Mouse (Mus musculus) forebrain, embryonic 14.5 days (tissue): ENCODE results near the gene Cnnm2. TPM values are rescaled to one million over a fixed set of nuclear protein-coding genes. Genes with fewer than 3 reads are reported as not detected.

ENCODE experiments used
- ATAC-seq: fragments of 200-750 bp; cut with Nextera tagmentation; 2 replicates; pipeline ENCODE4 v1.8.0; 2017; ENCODE audit warnings: mild to moderate bottlenecking, moderate library complexity
- DNase-seq: peaks from one replicate; pipeline ENCODE4 v3.0.0-alpha.2; 2015; ENCODE audit warnings: low spot score
- H3K27ac ChIP-seq: fragments of 300-500 bp; sonication (generic); 2 replicates; pipeline ENCODE4 v1.5.1; 2014; ENCODE audit warnings: low read depth, mild to moderate bottlenecking, control low read depth, low read length, moderate library complexity
- H3K27me3 ChIP-seq: fragments of 300-500 bp; sonication (generic); replicated peaks from 2 replicates; pipeline ENCODE4 v1.6.1; 2014; ENCODE audit warnings: low read length, control low read depth, mixed read lengths; ENCODE audit not compliant: control insufficient read depth, insufficient read depth
- H3K36me3 ChIP-seq: fragments of 300-500 bp; sonication (generic); 2 replicates; pipeline ENCODE4 v1.6.1; 2014; ENCODE audit warnings: low read length, control low read depth; ENCODE audit not compliant: control insufficient read depth, insufficient read depth
- H3K4me1 ChIP-seq: fragments of 300-500 bp; sonication (generic); 2 replicates; pipeline ENCODE4 v1.6.1; 2014; ENCODE audit warnings: antibody characterized with exemption, low read length, control low read depth; ENCODE audit not compliant: control insufficient read depth, insufficient read depth
- H3K4me2 ChIP-seq: fragments of 300-500 bp; sonication (generic); 2 replicates; pipeline ENCODE4 v1.6.1; 2014; ENCODE audit warnings: mild to moderate bottlenecking, control low read depth, low read length
- H3K4me3 ChIP-seq: fragments of 300-500 bp; sonication (generic); 2 replicates; pipeline ENCODE4 v1.5.1; 2014; ENCODE audit warnings: low read depth, low read length, control low read depth
- H3K9ac ChIP-seq: fragments of 300-500 bp; sonication (generic); 2 replicates; pipeline ENCODE4 v1.6.1; 2014; ENCODE audit warnings: mild to moderate bottlenecking, low read length, control low read depth, moderate library complexity
- H3K9me3 ChIP-seq: fragments of 300-500 bp; sonication (generic); replicated peaks from 2 replicates; pipeline ENCODE4 v1.6.1; 2016; ENCODE audit warnings: low read length, control low read depth, mixed read lengths; ENCODE audit not compliant: control insufficient read depth
- WGBS: fragments of 180-500 bp; shearing (Covaris S2); extraction: QIAGEN DNeasy Blood & Tissue Kit; methylation state at CpG from one replicate; pipeline ENCODE4 v1.1.7; 2014; 5-methylcytosine and 5-hydroxymethylcytosine counted together
- polyA plus RNA-seq: library from polyadenylated mRNA; unstranded; fragments of >200 nt; fragmentation: Nextera tagmentation; extraction: Ambion mirVana; gene quantifications from 2 replicates; pipeline ENCODE4 v1.2.1, GENCODE M21; 2014

Cnnm2 gene
- polyA plus RNA-seq, result 2.8 and 4.1 TPM in 2 replicates

DNA sequence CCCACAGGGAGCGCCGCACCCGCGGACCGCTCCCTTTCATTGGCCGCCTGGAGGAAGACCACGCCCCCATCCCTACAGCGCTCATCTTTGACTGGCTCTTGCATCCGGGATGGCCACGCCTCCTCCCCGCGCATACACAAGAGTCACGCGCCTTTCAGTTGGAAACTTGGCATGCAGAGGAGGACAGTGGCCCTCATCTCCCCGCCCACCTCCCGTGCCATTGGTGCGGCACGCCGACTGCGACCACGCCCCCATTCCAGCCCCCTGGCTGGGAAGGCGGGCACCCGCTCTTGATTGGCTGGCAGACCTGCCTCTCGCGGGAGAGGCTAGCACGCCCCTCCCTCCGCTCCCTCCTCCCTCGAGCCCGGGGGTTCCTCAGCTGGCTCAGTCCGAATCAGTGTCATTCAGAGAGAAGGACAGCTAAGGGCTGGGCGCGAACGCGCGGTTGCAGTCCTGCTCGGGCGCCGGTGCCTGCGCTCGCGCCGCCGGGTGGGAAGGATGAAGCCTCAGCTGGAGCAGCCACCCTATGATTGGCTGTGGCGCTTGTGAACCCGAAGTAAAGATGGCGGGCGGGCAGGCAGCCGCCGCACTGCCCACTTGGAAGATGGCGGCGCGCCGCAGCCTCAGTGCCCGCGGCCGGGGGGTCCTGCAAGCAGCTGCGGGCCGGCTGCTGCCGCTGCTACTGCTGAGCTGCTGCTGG, at the start of gene Cnnm2:
TSS of gene Cnnm2 (plus strand) at position 350 of the 700 bp plus-strand sequence.
- DNase-seq (peak; percentile 100), ATAC-seq (peak; percentile 97)
- WGBS, result under 1% methylated on average over 57 of the region's 59 CpGs
- peaks cover 13% of the 10 kb centered on the region for H3K4me1 ChIP-seq
- peak within 1 kb of the TSS; percentile 85 for H3K27ac ChIP-seq
- peaks cover 12% of the 10 kb centered on the region; the same call in 1 of the 2 replicates for H3K27me3 ChIP-seq
- peak within 1 kb of the TSS; percentile 99 for H3K4me2 ChIP-seq
- H3K9me3 ChIP-seq, result no peaks in the 10 kb centered on the region
- H3K4me3 ChIP-seq, result peak within 1 kb of the TSS; percentile 84
- no peaks in the 10 kb centered on the region for H3K36me3 ChIP-seq
- peak within 1 kb of the TSS; percentile 73 for H3K9ac ChIP-seq

- no peak overlapping the region for H3K9ac ChIP-seq
- DNase-seq (no peak), ATAC-seq (no peak)
- no peaks in the 10 kb centered on the region for H3K27me3 ChIP-seq
- H3K27ac ChIP-seq, result no peak overlapping the region
- no peaks in the 10 kb centered on the region for H3K4me1 ChIP-seq
- H3K9me3 ChIP-seq, result 0 out of 2 replicates have a peak, but pooled peaks cover 2% of the 10 kb centered on the region
- 94% methylated on average over 8 of the region's 8 CpGs for whole genome bisulfite sequencing
- no peaks in the 10 kb centered on the region for H3K36me3 ChIP-seq
- H3K4me2 ChIP-seq, result no peak overlapping the region
- H3K4me3 ChIP-seq, result no peak overlapping the region
These were observed 47.2 kb upstream of the Cnnm2 start for GRCm38 (mm10) chr19:46714234-46714633.

DNA sequence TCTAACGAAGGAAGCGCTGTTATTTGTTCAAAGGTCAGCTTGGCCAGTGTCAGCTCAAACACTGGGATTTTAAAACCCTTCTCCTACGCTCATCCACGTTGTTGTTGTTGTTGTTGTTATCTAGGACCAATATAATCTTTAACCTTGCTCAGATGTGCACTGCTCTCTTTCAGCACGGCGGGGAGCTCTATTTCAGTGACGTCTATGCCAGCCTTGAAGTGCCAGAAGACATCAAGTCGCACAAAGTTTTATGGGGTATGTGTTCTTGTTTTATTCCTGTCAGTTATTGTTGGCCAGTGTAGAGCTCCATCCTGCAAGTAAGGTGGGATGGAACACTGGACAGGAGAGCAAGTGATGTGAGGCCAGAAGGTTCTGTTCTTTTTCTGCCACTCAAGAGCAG, 46.4 kb upstream of the Cnnm2 start:
- no peaks in the 10 kb centered on the region for H3K27me3 ChIP-seq
- no peaks in the 10 kb centered on the region for H3K4me1 ChIP-seq
- 91% methylated on average over 8 of the region's 8 CpGs for WGBS
- no peak overlapping the region for H3K9ac ChIP-seq
- no peak overlapping the region for H3K4me2 ChIP-seq
- H3K9me3 ChIP-seq, result 0 out of 2 replicates have a peak, but pooled peaks cover 2% of the 10 kb centered on the region
- no peak overlapping the region for H3K27ac ChIP-seq
- H3K36me3 ChIP-seq, result no peaks in the 10 kb centered on the region
- DNase-seq, result no peak
- no peak for ATAC-seq
- H3K4me3 ChIP-seq, result no peak overlapping the region

DNA sequence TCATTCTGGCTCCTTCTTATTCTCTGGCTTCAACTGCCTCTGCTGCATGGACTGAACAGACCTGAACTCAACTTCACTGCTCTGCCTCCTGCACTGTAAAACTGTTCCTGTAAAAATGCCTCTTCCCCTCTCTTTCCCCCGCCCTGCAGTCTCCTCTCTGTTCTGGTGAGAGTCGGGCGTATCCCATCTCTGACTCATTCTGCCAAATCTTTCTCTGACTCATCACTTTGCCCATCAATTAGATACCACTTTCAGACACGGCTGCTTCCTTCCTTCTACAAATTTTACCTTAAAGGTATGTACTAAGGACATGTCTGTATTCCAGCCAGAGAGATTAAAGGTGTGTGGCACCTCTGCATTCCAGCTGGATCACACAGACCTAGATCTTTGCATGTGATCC, 43.2 kb upstream of the Cnnm2 start:
- 92% methylated on average over 4 of the region's 4 CpGs for WGBS
- Histone ChIP-seq H3K9me3 (0 out of 2 replicates have a peak, but pooled peaks cover 2% of the 10 kb centered on the region), H3K36me3 (no peaks in the 10 kb centered on the region), H3K4me2 (no peak overlapping the region), H3K4me1 (no peaks in the 10 kb centered on the region), H3K4me3 (no peak overlapping the region), H3K9ac (no peak overlapping the region), H3K27me3 (no peaks in the 10 kb centered on the region), H3K27ac (no peak overlapping the region)
- ATAC-seq (no peak), DNase-seq (no peak)

GRCm38 (mm10) chr19:46724411-46724810, 37.0 kb upstream of the Cnnm2 start:
- Histone ChIP-seq H3K36me3 (no peaks in the 10 kb centered on the region), H3K9ac (no peak overlapping the region), H3K9me3 (no peaks in the 10 kb centered on the region), H3K27ac (no peak overlapping the region), H3K4me1 (no peaks in the 10 kb centered on the region), H3K4me3 (no peak overlapping the region), H3K4me2 (no peak overlapping the region), H3K27me3 (no peaks in the 10 kb centered on the region)
- DNase-seq, result no peak
- 75% methylated on average over 11 of the region's 11 CpGs for WGBS
- no peak for ATAC-seq

DNA sequence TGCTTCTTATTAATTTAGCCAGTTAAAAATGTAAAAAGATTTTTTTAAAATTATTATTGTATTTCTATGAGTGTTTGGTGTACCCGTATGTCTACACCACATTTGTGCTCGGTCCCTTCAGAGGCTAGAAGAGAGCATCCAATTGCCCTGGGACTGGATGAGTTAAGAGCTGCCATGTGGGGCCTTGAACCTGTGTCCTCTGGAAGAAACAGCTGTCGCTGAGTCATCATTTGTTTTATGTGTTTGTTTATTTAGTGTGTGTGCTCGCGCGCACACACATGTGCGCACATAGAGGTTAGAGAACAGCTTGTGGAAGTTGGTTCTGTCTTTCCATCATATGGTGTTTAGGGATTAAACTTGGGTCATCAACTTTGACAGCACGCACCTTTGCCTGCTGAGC, 35.3 kb upstream of the Cnnm2 start:
- Histone ChIP-seq H3K4me1 (no peaks in the 10 kb centered on the region), H3K27ac (no peak overlapping the region), H3K4me2 (no peak overlapping the region), H3K4me3 (no peak overlapping the region), H3K9ac (no peak overlapping the region), H3K9me3 (no peaks in the 10 kb centered on the region), H3K27me3 (no peaks in the 10 kb centered on the region), H3K36me3 (no peaks in the 10 kb centered on the region)
- ATAC-seq (no peak), DNase-seq (no peak)
- WGBS, result 97% methylated on average over 8 of the region's 8 CpGs

GRCm38 (mm10) chr19:46727140-46727736, 34.2 kb upstream of the Cnnm2 start:
- Histone ChIP-seq H3K4me2 (no peak overlapping the region), H3K36me3 (no peaks in the 10 kb centered on the region), H3K4me1 (no peaks in the 10 kb centered on the region), H3K27me3 (no peaks in the 10 kb centered on the region), H3K9ac (no peak overlapping the region), H3K4me3 (no peak overlapping the region), H3K9me3 (no peaks in the 10 kb centered on the region), H3K27ac (no peak overlapping the region; the same call in 1 of the 2 replicates)
- DNase-seq (peak; percentile 44), ATAC-seq (no peak)
- WGBS, result 56% methylated on average over 8 of the region's 8 CpGs

DNA sequence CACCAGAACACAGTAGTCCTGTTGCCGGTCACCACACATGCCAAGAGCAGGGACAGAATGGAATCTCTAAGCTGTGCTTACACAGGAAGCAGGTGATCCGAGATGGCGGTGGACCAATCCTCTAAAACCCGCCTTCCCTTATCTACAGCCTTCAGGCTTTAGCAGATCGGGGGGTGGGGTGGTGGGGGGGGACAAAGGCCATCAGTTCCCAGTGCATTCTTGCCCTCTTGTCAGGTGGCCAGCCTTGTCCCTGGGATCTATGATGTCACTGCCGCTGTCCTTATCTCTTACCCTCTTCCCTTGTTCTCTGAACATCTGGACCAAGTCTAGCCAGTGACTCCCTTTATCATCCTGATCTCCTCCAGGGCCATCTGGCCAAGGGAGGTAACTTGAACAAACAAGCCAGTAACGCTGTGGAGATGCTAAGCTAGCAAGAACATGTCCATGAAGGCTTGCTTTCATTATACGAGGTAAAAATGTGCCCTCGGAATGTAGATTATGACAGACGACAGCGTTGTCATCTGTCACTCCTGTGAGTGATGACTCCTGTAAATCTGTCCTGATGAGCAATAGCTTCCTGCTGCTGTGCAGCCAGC, 33.4 kb upstream of the Cnnm2 start:
- H3K4me1 ChIP-seq, result no peaks in the 10 kb centered on the region
- no peak overlapping the region for H3K9ac ChIP-seq
- H3K27ac ChIP-seq, result no peak overlapping the region
- no peak for ATAC-seq
- DNase-seq, result no peak
- no peaks in the 10 kb centered on the region for H3K36me3 ChIP-seq
- no peak overlapping the region for H3K4me2 ChIP-seq
- 82% methylated on average over 11 of the region's 11 CpGs for WGBS
- H3K4me3 ChIP-seq, result no peak overlapping the region
- no peaks in the 10 kb centered on the region for H3K27me3 ChIP-seq
- H3K9me3 ChIP-seq, result no peaks in the 10 kb centered on the region

DNA sequence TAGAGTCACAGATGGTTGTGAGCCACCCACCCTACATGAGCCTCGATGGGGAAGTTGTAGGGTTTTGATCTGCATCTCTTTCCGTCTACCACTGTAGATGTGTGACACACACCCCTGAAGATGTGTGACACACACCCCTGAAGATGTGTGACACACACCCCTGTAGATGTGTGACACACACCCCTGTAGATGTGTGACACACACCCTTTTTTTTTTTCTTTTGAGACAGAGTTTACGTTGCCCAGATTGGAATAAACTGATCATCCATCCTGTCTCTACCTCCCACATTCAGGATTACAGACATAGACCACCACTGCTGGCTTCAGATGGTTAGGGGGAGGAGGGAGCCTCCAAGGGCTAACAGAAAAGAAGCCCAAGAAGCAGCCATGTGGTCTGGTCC, 32.5 kb upstream of the Cnnm2 start:
- no peak overlapping the region for H3K9ac ChIP-seq
- no peaks in the 10 kb centered on the region for H3K9me3 ChIP-seq
- no peaks in the 10 kb centered on the region for H3K36me3 ChIP-seq
- DNase-seq (no peak), ATAC-seq (no peak)
- 86% methylated on average over 3 of the region's 3 CpGs for WGBS
- H3K27ac ChIP-seq, result no peak overlapping the region
- H3K4me3 ChIP-seq, result no peak overlapping the region
- no peak overlapping the region for H3K4me2 ChIP-seq
- H3K4me1 ChIP-seq, result no peaks in the 10 kb centered on the region
- no peaks in the 10 kb centered on the region for H3K27me3 ChIP-seq
